Mouse (Mus musculus): ENCODE measurements around the gene Cfdp1.

- TF ChIP-seq CTCF (IDR thresholded peaks at IDR 0.05; ENCODE audit: borderline replicate concordance, insufficient read depth, low read length) (no peak), POLR2A (IDR thresholded peaks at IDR 0.05; ENCODE audit: low read depth, low read length) (no peak)
These were observed 45.0 kb downstream of the Cfdp1 start for GRCm38 (mm10) chr8:111808891-111809622.
